Mouse (Mus musculus): Measurements from ENCODE around the gene Fbxl21. TPM values are rescaled to one million over a fixed set of nuclear protein-coding genes. Genes with fewer than 3 reads are reported as not detected.

Gene Fbxl21
- polyA plus RNA-seq, 1 experiment, result not detected

DNA sequence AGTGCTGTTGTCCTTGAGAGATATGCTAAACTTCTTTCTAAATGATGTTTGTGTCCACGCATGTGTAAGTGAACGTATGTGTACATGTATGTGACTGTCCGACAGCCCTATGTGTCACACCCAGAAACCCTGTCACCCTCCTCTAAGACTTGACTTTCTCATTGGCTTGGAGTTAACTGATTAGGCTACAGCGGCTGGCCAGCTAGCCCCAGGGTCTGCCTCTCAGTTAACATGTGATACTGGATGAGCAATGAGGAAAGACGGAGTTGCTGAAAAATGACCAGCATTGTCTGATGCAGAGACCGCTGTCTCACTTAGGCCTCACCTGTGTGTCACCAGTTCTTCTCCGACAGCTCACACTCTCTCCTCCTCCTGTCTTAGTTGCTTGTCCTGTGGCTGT lies 5.6 kb downstream of the Fbxl21 start:
- TF ChIP-seq CTCF (IDR thresholded peaks at IDR 0.05; ENCODE audit: insufficient read depth, low read depth, low read length), result no peak
- TF ChIP-seq POLR2A (IDR thresholded peaks at IDR 0.05; ENCODE audit: insufficient read depth, low read depth, low read length), result no peak
- Histone ChIP-seq H3K27ac (ENCODE audit: insufficient read depth, low read depth, low read length) (no peak overlapping the region), H3K4me3 (ENCODE audit: insufficient read depth, low read depth, low read length) (no peak overlapping the region), H3K4me1 (ENCODE audit: control insufficient read depth, insufficient read depth, low read length) (no peaks in the 10 kb centered on the region)
- 99% methylated on average over 7 of the region's 7 CpGs for WGBS

DNA sequence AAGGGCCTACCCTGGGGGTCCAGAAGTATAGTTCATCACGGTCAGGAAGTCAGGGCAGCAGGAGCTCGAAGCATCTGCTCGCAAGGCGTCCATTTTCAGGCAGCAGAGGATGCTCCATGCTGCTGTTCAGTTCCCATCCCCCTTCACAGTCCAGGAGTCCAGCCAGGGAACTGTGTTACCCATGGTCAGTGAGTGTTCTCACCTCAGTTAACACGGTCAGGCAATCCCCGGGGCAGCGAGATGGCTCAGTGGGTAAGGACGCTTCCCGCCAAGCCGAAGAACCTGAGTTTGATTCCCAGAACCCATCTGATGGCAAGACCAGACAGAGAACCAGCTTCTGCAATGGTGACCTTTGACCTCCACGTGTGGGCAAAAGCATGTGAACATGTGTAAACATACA lies 6.0 kb downstream of the Fbxl21 start:
- Histone ChIP-seq H3K4me3 (ENCODE audit: insufficient read depth, low read depth, low read length) (no peak overlapping the region), H3K27ac (ENCODE audit: insufficient read depth, low read depth, low read length) (no peak overlapping the region), H3K4me1 (ENCODE audit: control insufficient read depth, insufficient read depth, low read length) (no peaks in the 10 kb centered on the region)
- WGBS, result 91% methylated on average over 11 of the region's 11 CpGs
- TF ChIP-seq CTCF (IDR thresholded peaks at IDR 0.05; ENCODE audit: insufficient read depth, low read depth, low read length), result no peak
- TF ChIP-seq POLR2A (IDR thresholded peaks at IDR 0.05; ENCODE audit: insufficient read depth, low read depth, low read length), result no peak

GRCm38 (mm10) chr13:56529031-56529430 lies 6.8 kb downstream of the Fbxl21 start:
- Histone ChIP-seq H3K27ac (ENCODE audit: insufficient read depth, low read depth, low read length) (no peak overlapping the region), H3K4me1 (ENCODE audit: control insufficient read depth, insufficient read depth, low read length) (no peaks in the 10 kb centered on the region), H3K4me3 (ENCODE audit: insufficient read depth, low read depth, low read length) (no peak overlapping the region)
- WGBS, result 60% methylated on average over 4 of the region's 4 CpGs
- TF ChIP-seq CTCF (IDR thresholded peaks at IDR 0.05; ENCODE audit: insufficient read depth, low read depth, low read length), result no peak
- TF ChIP-seq POLR2A (IDR thresholded peaks at IDR 0.05; ENCODE audit: insufficient read depth, low read depth, low read length), result no peak

DNA sequence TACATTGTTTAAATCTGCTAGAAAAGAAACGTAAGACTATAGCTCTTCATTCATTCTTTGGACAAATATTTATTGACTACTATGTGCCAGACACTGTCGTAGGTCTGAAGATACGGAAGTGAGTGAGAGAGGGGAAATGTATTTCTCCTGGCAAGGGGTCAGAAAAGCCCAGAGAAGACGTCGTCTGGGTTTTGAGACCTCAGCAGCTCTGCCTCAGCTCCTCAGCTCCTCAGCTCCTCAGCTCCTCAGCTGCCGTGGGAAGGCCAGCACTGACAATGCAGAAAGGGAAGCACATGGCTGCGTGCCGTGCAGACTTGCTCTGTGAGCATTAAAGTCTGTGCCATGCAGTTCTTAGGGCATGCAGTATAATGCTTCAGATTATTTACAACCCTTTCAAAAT lies 7.4 kb downstream of the Fbxl21 start:
- no peak for TF ChIP-seq CTCF (IDR thresholded peaks at IDR 0.05; ENCODE audit: insufficient read depth, low read depth, low read length)
- TF ChIP-seq POLR2A (IDR thresholded peaks at IDR 0.05; ENCODE audit: insufficient read depth, low read depth, low read length), result no peak
- 65% methylated on average over 8 of the region's 8 CpGs for WGBS
- Histone ChIP-seq H3K27ac (ENCODE audit: insufficient read depth, low read depth, low read length) (no peak overlapping the region), H3K4me1 (ENCODE audit: control insufficient read depth, insufficient read depth, low read length) (no peaks in the 10 kb centered on the region), H3K4me3 (ENCODE audit: insufficient read depth, low read depth, low read length) (no peak overlapping the region)

DNA sequence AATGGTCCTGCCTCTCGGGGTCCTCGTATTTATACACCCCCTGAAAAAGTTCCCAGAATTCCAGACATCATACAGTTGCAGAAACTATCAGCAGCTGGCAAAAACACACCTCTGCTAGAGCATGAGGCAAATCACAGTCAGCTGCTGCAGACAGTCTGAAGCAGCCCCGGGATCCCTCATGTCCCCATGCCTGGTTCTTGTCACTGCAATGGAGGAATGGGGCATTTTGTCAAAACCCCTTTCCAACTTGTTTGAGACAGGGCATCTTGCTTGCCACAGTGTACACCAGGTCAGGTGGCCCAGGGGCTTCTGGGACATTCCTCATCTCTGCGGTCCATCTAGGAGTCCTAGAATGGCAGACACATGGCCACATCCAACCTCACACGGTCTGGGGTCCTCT lies 12.7 kb downstream of the Fbxl21 start:
- no peak overlapping the region for H3K27ac ChIP-seq (ENCODE audit: insufficient read depth, low read depth, low read length)
- H3K4me1 ChIP-seq (ENCODE audit: control insufficient read depth, insufficient read depth, low read length), result no peaks in the 10 kb centered on the region
- TF ChIP-seq POLR2A (IDR thresholded peaks at IDR 0.05; ENCODE audit: insufficient read depth, low read depth, low read length) (no peak), CTCF (IDR thresholded peaks at IDR 0.05; ENCODE audit: insufficient read depth, low read depth, low read length) (no peak)
- no peak overlapping the region for H3K4me3 ChIP-seq (ENCODE audit: insufficient read depth, low read depth, low read length)
- WGBS, result 83% methylated on average over 5 of the region's 5 CpGs

- H3K4me3 ChIP-seq (ENCODE audit: insufficient read depth, low read depth, low read length), result no peak overlapping the region
- TF ChIP-seq CTCF (IDR thresholded peaks at IDR 0.05; ENCODE audit: insufficient read depth, low read depth, low read length), result no peak
- TF ChIP-seq POLR2A (IDR thresholded peaks at IDR 0.05; ENCODE audit: insufficient read depth, low read depth, low read length), result no peak
- no peaks in the 10 kb centered on the region for H3K4me1 ChIP-seq (ENCODE audit: control insufficient read depth, insufficient read depth, low read length)
- no peak overlapping the region for H3K27ac ChIP-seq (ENCODE audit: insufficient read depth, low read depth, low read length)
- WGBS, result 79% methylated on average over 5 of the region's 5 CpGs
Observed at GRCm38 (mm10) chr13:56535570-56535969, 13.3 kb downstream of the Fbxl21 start.

- 91% methylated on average over 12 of the region's 12 CpGs for WGBS
Observed at GRCm38 (mm10) chr13:56537026-56537425, 14.8 kb downstream of the Fbxl21 start.

GRCm38 (mm10) chr13:56539846-56540245 lies 17.6 kb downstream of the Fbxl21 start:
- Histone ChIP-seq H3K4me1 (ENCODE audit: control insufficient read depth, insufficient read depth, low read length) (0 out of 2 replicates have a peak, but pooled peaks cover 2% of the 10 kb centered on the region), H3K4me3 (ENCODE audit: insufficient read depth, low read depth, low read length) (no peak overlapping the region), H3K27ac (ENCODE audit: insufficient read depth, low read depth, low read length) (no peak overlapping the region)
- TF ChIP-seq POLR2A (IDR thresholded peaks at IDR 0.05; ENCODE audit: insufficient read depth, low read depth, low read length) (no peak), CTCF (IDR thresholded peaks at IDR 0.05; ENCODE audit: insufficient read depth, low read depth, low read length) (no peak)
- WGBS, result 94% methylated on average over 4 of the region's 4 CpGs

More at GRCm38 (mm10) chr13:56537026-56537425, 14.8 kb downstream of the Fbxl21 start:
- TF ChIP-seq CTCF (IDR thresholded peaks at IDR 0.05; ENCODE audit: insufficient read depth, low read depth, low read length), result no peak
- TF ChIP-seq POLR2A (IDR thresholded peaks at IDR 0.05; ENCODE audit: insufficient read depth, low read depth, low read length), result no peak
- Histone ChIP-seq H3K4me3 (ENCODE audit: insufficient read depth, low read depth, low read length) (no peak overlapping the region), H3K27ac (ENCODE audit: insufficient read depth, low read depth, low read length) (no peak overlapping the region), H3K4me1 (ENCODE audit: control insufficient read depth, insufficient read depth, low read length) (no peaks in the 10 kb centered on the region)

GRCm38 (mm10) chr13:56543805-56544204 lies 21.5 kb downstream of the Fbxl21 start:
- Histone ChIP-seq H3K27ac (ENCODE audit: insufficient read depth, low read depth, low read length) (no peak overlapping the region), H3K4me1 (ENCODE audit: control insufficient read depth, insufficient read depth, low read length) (0 out of 2 replicates have a peak, but pooled peaks cover 2% of the 10 kb centered on the region), H3K4me3 (ENCODE audit: insufficient read depth, low read depth, low read length) (no peak overlapping the region)
- WGBS, result 84% methylated on average over 9 of the region's 9 CpGs
- TF ChIP-seq CTCF (IDR thresholded peaks at IDR 0.05; ENCODE audit: insufficient read depth, low read depth, low read length) (no peak), POLR2A (IDR thresholded peaks at IDR 0.05; ENCODE audit: insufficient read depth, low read depth, low read length) (no peak)

DNA sequence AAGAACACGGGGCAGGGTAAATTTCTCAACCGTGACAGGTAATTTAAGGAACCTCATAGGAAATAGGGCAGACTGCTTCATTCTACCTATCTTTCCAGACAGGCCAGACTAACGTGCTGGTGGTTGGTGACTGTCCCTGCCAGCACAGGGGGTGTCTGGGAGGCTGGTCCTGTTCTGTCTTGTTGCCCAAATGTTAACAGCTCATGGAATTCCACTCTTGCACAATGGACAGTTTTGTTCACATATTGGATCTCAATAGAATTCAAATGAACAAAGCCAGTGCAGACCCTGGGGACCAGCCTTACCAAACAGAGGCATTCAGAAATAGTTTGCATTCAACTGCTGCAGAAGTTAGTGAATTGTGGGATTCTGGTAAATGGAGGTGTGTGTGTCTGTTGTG lies 22.7 kb downstream of the Fbxl21 start:
- WGBS, result 74% methylated on average over 3 of the region's 3 CpGs
- Histone ChIP-seq H3K4me3 (ENCODE audit: insufficient read depth, low read depth, low read length) (no peak overlapping the region), H3K4me1 (ENCODE audit: control insufficient read depth, insufficient read depth, low read length) (0 out of 2 replicates have a peak, but pooled peaks cover 2% of the 10 kb centered on the region), H3K27ac (ENCODE audit: insufficient read depth, low read depth, low read length) (no peak overlapping the region)
- no peak for TF ChIP-seq POLR2A (IDR thresholded peaks at IDR 0.05; ENCODE audit: insufficient read depth, low read depth, low read length)
- no peak for TF ChIP-seq CTCF (IDR thresholded peaks at IDR 0.05; ENCODE audit: insufficient read depth, low read depth, low read length)

Data from olfactory bulb, adult 2 months (tissue).